Mouse (Mus musculus) embryo, embryonic 11.5 days (tissue): ENCODE data around the gene Cpeb2.

Experiments used
- DNase-seq: peaks from one replicate; pipeline ENCODE4 v3.0.0-alpha.2; 2012; ENCODE audit warnings: low read depth, low spot score

Gene Cpeb2

GRCm38 (mm10) chr5:43239141-43239835 is 6.3 kb downstream of the Cpeb2 start:
- no peak for DNase-seq

- DNase-seq, result no peak
Measured at GRCm38 (mm10) chr5:43240729-43241128, 7.8 kb downstream of the Cpeb2 start.

- DNase-seq, result no peak
Measured at GRCm38 (mm10) chr5:43246236-43246635, 13.3 kb downstream of the Cpeb2 start.

- DNase-seq, result no peak
Measured at GRCm38 (mm10) chr5:43246954-43247353, 14.0 kb downstream of the Cpeb2 start.

GRCm38 (mm10) chr5:43248001-43248430 is 15.0 kb downstream of the Cpeb2 start:
- no peak for DNase-seq

GRCm38 (mm10) chr5:43257490-43257889 is 24.5 kb downstream of the Cpeb2 start:
- DNase-seq, result no peak

GRCm38 (mm10) chr5:43258472-43259142 is 25.6 kb downstream of the Cpeb2 start:
- DNase-seq, result no peak

- no peak for DNase-seq
Measured at GRCm38 (mm10) chr5:43261814-43262213, 28.8 kb downstream of the Cpeb2 start.

GRCm38 (mm10) chr5:43263951-43264350 is 31.0 kb downstream of the Cpeb2 start:
- no peak for DNase-seq

- no peak for DNase-seq
Measured at GRCm38 (mm10) chr5:43264696-43265095, 31.7 kb downstream of the Cpeb2 start.

GRCm38 (mm10) chr5:43277982-43278381 is 45.0 kb downstream of the Cpeb2 start:
- DNase-seq, result no peak

GRCm38 (mm10) chr5:43279774-43280173 is 46.8 kb downstream of the Cpeb2 start:
- no peak for DNase-seq

GRCm38 (mm10) chr5:43285756-43286155 is 52.8 kb downstream of the Cpeb2 start:
- DNase-seq, result no peak

- no peak for DNase-seq
Measured at GRCm38 (mm10) chr5:43289752-43290446, 56.9 kb downstream of the Cpeb2 start.

- no peak for DNase-seq
Measured at GRCm38 (mm10) chr5:43293136-43293535, 60.2 kb downstream of the Cpeb2 start.

- no peak for DNase-seq
Measured at GRCm38 (mm10) chr5:43297459-43297858, 64.5 kb downstream of the Cpeb2 start.

GRCm38 (mm10) chr5:43298975-43299374 is 66.0 kb downstream of the Cpeb2 start:
- DNase-seq, result no peak

- DNase-seq, result no peak
Measured at GRCm38 (mm10) chr5:43300076-43300475, 67.1 kb downstream of the Cpeb2 start.

GRCm38 (mm10) chr5:43300979-43301378 is 68.0 kb downstream of the Cpeb2 start:
- DNase-seq, result no peak

GRCm38 (mm10) chr5:43303504-43303903 is 70.5 kb downstream of the Cpeb2 start:
- DNase-seq, result no peak

GRCm38 (mm10) chr5:43305449-43305848 is 72.5 kb downstream of the Cpeb2 start:
- DNase-seq, result no peak

GRCm38 (mm10) chr5:43309961-43310360 is 77.0 kb downstream of the Cpeb2 start:
- no peak for DNase-seq
